Mouse (Mus musculus): Measurements from ENCODE around the gene Onecut3.

DNA sequence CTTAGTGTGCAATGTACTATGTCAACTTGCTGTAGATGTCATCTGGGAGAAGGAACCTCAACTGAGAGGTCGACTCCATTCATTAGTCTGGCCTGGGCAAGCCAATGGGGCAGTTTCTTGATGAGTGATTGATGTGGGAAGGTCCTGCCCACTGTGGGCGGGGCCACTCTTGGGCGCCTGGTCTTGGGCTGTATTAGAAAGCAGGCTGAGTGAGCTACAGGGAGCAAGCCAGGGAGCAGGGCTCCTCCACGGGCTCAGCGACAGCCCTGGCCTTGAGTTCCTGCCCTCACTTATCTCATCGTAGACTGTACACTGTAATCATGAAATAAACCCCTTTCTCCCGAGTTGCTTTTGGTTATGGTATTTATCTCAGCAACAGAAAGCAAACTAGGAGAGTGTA is 39.1 kb downstream of the Onecut3 start:
- TF ChIP-seq CTCF (IDR thresholded peaks at IDR 0.05; ENCODE audit: borderline replicate concordance, insufficient read depth, low read depth, low read length) (no peak), POLR2A (IDR thresholded peaks at IDR 0.05; ENCODE audit: borderline replicate concordance, insufficient read depth, low read length) (no peak)
